In genomic region chr1:69686741-69687075, GRCm38 (mm10) we compare ENCODE assay signal across 8 mouse cellular contexts. TPM values are rescaled to one million over a fixed set of nuclear protein-coding genes. Genes with fewer than 3 reads are reported as not detected.
A peak's percentile ranks its signal among the peaks of the same experiment; 100 is the strongest.
DNase-seq lines count a peak whose midpoint lies in the region; ATAC-seq and TF ChIP-seq lines count a peak whose summit lies in the region.

No protein-coding gene starts in this region.

- TF ChIP-seq POLR2A in spleen, adult 2 months (IDR thresholded peaks at IDR 0.05; ENCODE audit: low read depth, low read length), result no peak

- peak overlapping the region; percentile 76 for H3K9ac ChIP-seq in limb, embryonic 15.5 days
- H3K9ac ChIP-seq in stomach, embryonic 16.5 days (ENCODE audit: low read length), result peak overlapping the region; percentile 79

- H3K9me3 ChIP-seq in erythroblast, embryonic 14.5 days (ENCODE audit: control insufficient read depth, low read length), result no peaks in the 10 kb centered on the region
- H3K9me3 ChIP-seq in limb, embryonic 15.5 days, result no peaks in the 10 kb centered on the region
- no peaks in the 10 kb centered on the region for H3K9me3 ChIP-seq in stomach, embryonic 16.5 days (replicated peaks; ENCODE audit: control insufficient read depth, low read length)

- peak overlapping the region; percentile 65 for H3K4me3 ChIP-seq in erythroblast, embryonic 14.5 days (replicated peaks)
- H3K4me3 ChIP-seq in spleen, adult 2 months (ENCODE audit: extremely low read depth, insufficient read depth, insufficient read length), result peak overlapping the region; percentile 67
- H3K4me3 ChIP-seq in limb, embryonic 15.5 days, result peak overlapping the region; percentile 83
- H3K4me3 ChIP-seq in stomach, embryonic 16.5 days (replicated peaks; ENCODE audit: low read length), result peak overlapping the region; percentile 66

- H3K4me2 ChIP-seq in limb, embryonic 15.5 days, result peak overlapping the region; percentile 68
- H3K4me2 ChIP-seq in stomach, embryonic 16.5 days (ENCODE audit: low read depth, low read length), result peak overlapping the region; percentile 58

- H3K27me3 ChIP-seq in erythroblast, embryonic 14.5 days (ENCODE audit: control insufficient read depth), result peaks cover 57% of the 10 kb centered on the region
- H3K27me3 ChIP-seq in spleen, adult 2 months (ENCODE audit: control insufficient read depth, insufficient read depth, low read length), result peaks cover 3% of the 10 kb centered on the region
- no peaks in the 10 kb centered on the region for H3K27me3 ChIP-seq in limb, embryonic 15.5 days
- no peaks in the 10 kb centered on the region for H3K27me3 ChIP-seq in stomach, embryonic 16.5 days (ENCODE audit: control insufficient read depth, insufficient read depth, low read length)

- H3K27ac ChIP-seq in spleen, adult 2 months (ENCODE audit: insufficient read depth, low read length), result peak overlapping the region; percentile 6; the same call in 1 of the 2 replicates
- H3K27ac ChIP-seq in limb, embryonic 15.5 days, result peak overlapping the region; percentile 81
- peak overlapping the region; percentile 93 for H3K27ac ChIP-seq in stomach, embryonic 16.5 days (ENCODE audit: low read length)

- WGBS in spleen, adult 2 months, result under 1% methylated on average over 6 of the region's 6 CpGs
- WGBS in limb, embryonic 15.5 days, result 0% methylated on average over 6 of the region's 6 CpGs
- WGBS in stomach, embryonic 16.5 days, result under 1% methylated on average over 6 of the region's 6 CpGs

- no peak for ATAC-seq in erythroblast, adult 5-6 weeks (replicated peaks; ENCODE audit: low FRiP score, poor library complexity, severe bottlenecking)
- ATAC-seq in limb, embryonic 15.5 days (ENCODE audit: insufficient number of reproducible peaks, low FRiP score, low TSS enrichment, low read depth), result no peak
- ATAC-seq in stomach, embryonic 16.5 days (ENCODE audit: insufficient read depth, low FRiP score), result no peak

- DNase-seq in spleen, adult 2 months (ENCODE audit: low read depth in 1 of 2, low spot score in 2 of 2), result no peak
- no peak for DNase-seq in spleen, postnatal 14 days (ENCODE audit: low spot score in 2 of 2)
- no peak for DNase-seq in adrenal gland, adult 8-10 months
- DNase-seq in Muller cell, postnatal 12 days (ENCODE audit: inconsistent ontology term), result no peak

- H3K36me3 ChIP-seq in erythroblast, embryonic 14.5 days (ENCODE audit: control insufficient read depth), result no peaks in the 10 kb centered on the region
- no peaks in the 10 kb centered on the region for H3K36me3 ChIP-seq in spleen, adult 2 months (ENCODE audit: control insufficient read depth, insufficient read depth, low read length)
- no peaks in the 10 kb centered on the region for H3K36me3 ChIP-seq in limb, embryonic 15.5 days
- no peaks in the 10 kb centered on the region for H3K36me3 ChIP-seq in stomach, embryonic 16.5 days (ENCODE audit: control insufficient read depth, insufficient read depth, low read length)

- H3K4me1 ChIP-seq in erythroblast, embryonic 14.5 days (ENCODE audit: control insufficient read depth), result peaks cover 23% of the 10 kb centered on the region
- peaks cover 2% of the 10 kb centered on the region; the same call in 1 of the 2 replicates for H3K4me1 ChIP-seq in spleen, adult 2 months (ENCODE audit: control insufficient read depth, insufficient read depth, insufficient read length)
- H3K4me1 ChIP-seq in limb, embryonic 15.5 days, result peaks cover 6% of the 10 kb centered on the region; the same call in 1 of the 2 replicates
- H3K4me1 ChIP-seq in stomach, embryonic 16.5 days (ENCODE audit: control insufficient read depth, insufficient read depth, low read length), result peaks cover 2% of the 10 kb centered on the region; the same call in 1 of the 2 replicates

- TF ChIP-seq CTCF in spleen, adult 2 months (IDR thresholded peaks at IDR 0.05; ENCODE audit: extremely low read depth, insufficient read depth, insufficient read length, insufficient replicate concordance), result no peak

RNA-seq across cellular contexts. Expression of gene Ikzf2, which starts 0.3 kb away (rescaled TPM):
- polyA plus RNA-seq in erythroblast, embryonic 14.5 days (2012), result under 0.01 and 0.01 TPM in 2 replicates
- total RNA-seq in erythroblast, adult 5-6 weeks (2015; ENCODE audit: low replicate concordance), result 1.0 and 4.4 TPM in 2 replicates
- total RNA-seq in erythroblast, adult 5-6 weeks (2017; ENCODE audit: low replicate concordance), result 1.8 and 2.1 TPM in 2 replicates
- polyA plus RNA-seq in spleen, adult 2 months (2012; rRNA removed), result 0.89 and 1.3 TPM in 2 replicates
- 3.2 and 3.3 TPM in 2 replicates for polyA plus RNA-seq in limb, embryonic 15.5 days (2015; fragmentation: Nextera tagmentation; extraction: Ambion mirVana)
- 6.1 and 6.3 TPM in 2 replicates for polyA plus RNA-seq in stomach, embryonic 16.5 days (2015; fragmentation: Nextera tagmentation; extraction: Ambion mirVana)
- 10 to 100 TPM in 3 of 4 experiments, 1 to 10 TPM in 1; 9.0 to 15.8 (median 13.4) TPM for total RNA-seq in adrenal gland, adult 8-10 months (2022)

Comparison
In these comparisons a context has a peak if more than half of its experiments do, and no peak if none do; other contexts are left out.
1. H3K27ac ChIP-seq: peak in every context shown above with its lines; median percentile 93 in stomach, embryonic 16.5 days; 81 in limb, embryonic 15.5 days; 6 in spleen, adult 2 months.